Mouse (Mus musculus): ENCODE results near the gene Gm20604. TPM values are rescaled to one million over a fixed set of nuclear protein-coding genes. Genes with fewer than 3 reads are reported as not detected.

Gm20604 gene
- polyA plus RNA-seq, 2 experiments = 20.4 to 23.1 TPM

GRCm38 (mm10) chr12:102722966-102723365 lies 35.5 kb downstream of the Gm20604 start:
- no peak for ATAC-seq (ENCODE audit: low FRiP score, low read depth)
- Histone ChIP-seq H3K4me2 (replicated peaks; ENCODE audit: low read depth, low read length, severe bottlenecking) (no peak overlapping the region), H3K4me3 (replicated peaks; ENCODE audit: low read length) (no peak overlapping the region), H3K9me3 (ENCODE audit: control insufficient read depth, low read length) (no peaks in the 10 kb centered on the region), H3K36me3 (ENCODE audit: control insufficient read depth, insufficient read depth, low read length) (no peaks in the 10 kb centered on the region), H3K4me1 (ENCODE audit: control insufficient read depth, insufficient read depth, low read length) (0 out of 2 replicates have a peak, but pooled peaks cover 5% of the 10 kb centered on the region), H3K9ac (ENCODE audit: low read depth, low read length, severe bottlenecking) (no peak overlapping the region), H3K27me3 (ENCODE audit: control insufficient read depth, insufficient read depth, low read length) (no peaks in the 10 kb centered on the region), H3K27ac (replicated peaks; ENCODE audit: low read depth, low read length) (no peak overlapping the region)
- DNase-seq (ENCODE audit: low spot score) = no peak
- TF ChIP-seq POLR2A (IDR thresholded peaks at IDR 0.05; ENCODE audit: borderline replicate concordance, extremely low read depth, insufficient read depth, insufficient read length) = no peak
- WGBS = 82% methylated on average over 8 of the region's 8 CpGs

GRCm38 (mm10) chr12:102722451-102722850 lies 36.0 kb downstream of the Gm20604 start:
- H3K9ac ChIP-seq (ENCODE audit: low read depth, low read length, severe bottlenecking) = no peak overlapping the region
- no peak overlapping the region for H3K4me3 ChIP-seq (replicated peaks; ENCODE audit: low read length)
- WGBS = 58% methylated on average over 11 of the region's 11 CpGs
- no peak for DNase-seq (ENCODE audit: low spot score)
- no peaks in the 10 kb centered on the region for H3K27me3 ChIP-seq (ENCODE audit: control insufficient read depth, insufficient read depth, low read length)
- no peak for ATAC-seq (ENCODE audit: low FRiP score, low read depth)
- 0 out of 2 replicates have a peak, but pooled peaks cover 5% of the 10 kb centered on the region for H3K4me1 ChIP-seq (ENCODE audit: control insufficient read depth, insufficient read depth, low read length)
- no peak for TF ChIP-seq POLR2A (IDR thresholded peaks at IDR 0.05; ENCODE audit: borderline replicate concordance, extremely low read depth, insufficient read depth, insufficient read length)
- no peak overlapping the region for H3K4me2 ChIP-seq (replicated peaks; ENCODE audit: low read depth, low read length, severe bottlenecking)
- H3K9me3 ChIP-seq (ENCODE audit: control insufficient read depth, low read length) = no peaks in the 10 kb centered on the region
- no peaks in the 10 kb centered on the region for H3K36me3 ChIP-seq (ENCODE audit: control insufficient read depth, insufficient read depth, low read length)
- H3K27ac ChIP-seq (replicated peaks; ENCODE audit: low read depth, low read length) = no peak overlapping the region

GRCm38 (mm10) chr12:102719552-102720315 lies 38.7 kb downstream of the Gm20604 start:
- Histone ChIP-seq H3K9ac (ENCODE audit: low read depth, low read length, severe bottlenecking) (no peak overlapping the region), H3K4me3 (replicated peaks; ENCODE audit: low read length) (no peak overlapping the region)

GRCm38 (mm10) chr12:102714654-102715395 lies 43.6 kb downstream of the Gm20604 start:
- no peak overlapping the region for H3K4me3 ChIP-seq (replicated peaks; ENCODE audit: low read length)
- H3K9ac ChIP-seq (ENCODE audit: low read depth, low read length, severe bottlenecking) = no peak overlapping the region
- H3K9me3 ChIP-seq (ENCODE audit: control insufficient read depth, low read length) = no peaks in the 10 kb centered on the region
- TF ChIP-seq POLR2A (IDR thresholded peaks at IDR 0.05; ENCODE audit: borderline replicate concordance, extremely low read depth, insufficient read depth, insufficient read length) = no peak
- H3K4me2 ChIP-seq (replicated peaks; ENCODE audit: low read depth, low read length, severe bottlenecking) = no peak overlapping the region
- DNase-seq (ENCODE audit: low spot score) (no peak), ATAC-seq (ENCODE audit: low FRiP score, low read depth) (no peak)
- H3K27ac ChIP-seq (replicated peaks; ENCODE audit: low read depth, low read length) = no peak overlapping the region
- WGBS = 86% methylated on average over 10 of the region's 10 CpGs
- peaks cover 4% of the 10 kb centered on the region; the same call in 1 of the 2 replicates for H3K4me1 ChIP-seq (ENCODE audit: control insufficient read depth, insufficient read depth, low read length)
- no peaks in the 10 kb centered on the region for H3K27me3 ChIP-seq (ENCODE audit: control insufficient read depth, insufficient read depth, low read length)
- no peaks in the 10 kb centered on the region for H3K36me3 ChIP-seq (ENCODE audit: control insufficient read depth, insufficient read depth, low read length)

More at GRCm38 (mm10) chr12:102719552-102720315, 38.7 kb downstream of the Gm20604 start:
- Histone ChIP-seq H3K4me2 (replicated peaks; ENCODE audit: low read depth, low read length, severe bottlenecking) (peak overlapping the region; percentile 20; the same call in 1 of the 2 replicates), H3K4me1 (ENCODE audit: control insufficient read depth, insufficient read depth, low read length) (0 out of 2 replicates have a peak, but pooled peaks cover 5% of the 10 kb centered on the region), H3K36me3 (ENCODE audit: control insufficient read depth, insufficient read depth, low read length) (no peaks in the 10 kb centered on the region), H3K27ac (replicated peaks; ENCODE audit: low read depth, low read length) (no peak overlapping the region), H3K9me3 (ENCODE audit: control insufficient read depth, low read length) (no peaks in the 10 kb centered on the region), H3K27me3 (ENCODE audit: control insufficient read depth, insufficient read depth, low read length) (no peaks in the 10 kb centered on the region)
- DNase-seq (ENCODE audit: low spot score) (peak; percentile 85), ATAC-seq (ENCODE audit: low FRiP score, low read depth) (peak; percentile 76; the same call in 1 of the 2 replicates)
- TF ChIP-seq POLR2A (IDR thresholded peaks at IDR 0.05; ENCODE audit: borderline replicate concordance, extremely low read depth, insufficient read depth, insufficient read length) = no peak
- 27% methylated on average over 13 of the region's 13 CpGs for WGBS

GRCm38 (mm10) chr12:102714116-102714515 lies 44.4 kb downstream of the Gm20604 start:
- Histone ChIP-seq H3K9ac (ENCODE audit: low read depth, low read length, severe bottlenecking) (no peak overlapping the region), H3K9me3 (ENCODE audit: control insufficient read depth, low read length) (no peaks in the 10 kb centered on the region), H3K27me3 (ENCODE audit: control insufficient read depth, insufficient read depth, low read length) (no peaks in the 10 kb centered on the region), H3K4me1 (ENCODE audit: control insufficient read depth, insufficient read depth, low read length) (no peaks in the 10 kb centered on the region; the same call in 1 of the 2 replicates), H3K4me3 (replicated peaks; ENCODE audit: low read length) (no peak overlapping the region), H3K27ac (replicated peaks; ENCODE audit: low read depth, low read length) (no peak overlapping the region), H3K4me2 (replicated peaks; ENCODE audit: low read depth, low read length, severe bottlenecking) (no peak overlapping the region), H3K36me3 (ENCODE audit: control insufficient read depth, insufficient read depth, low read length) (no peaks in the 10 kb centered on the region)
- no peak for TF ChIP-seq POLR2A (IDR thresholded peaks at IDR 0.05; ENCODE audit: borderline replicate concordance, extremely low read depth, insufficient read depth, insufficient read length)
- ATAC-seq (ENCODE audit: low FRiP score, low read depth) (no peak), DNase-seq (ENCODE audit: low spot score) (no peak)
- 92% methylated on average over 2 of the region's 2 CpGs for WGBS
